Mouse (Mus musculus) midbrain, embryonic 16.5 days (tissue): ENCODE results near the gene BC107364. TPM values are rescaled to one million over a fixed set of nuclear protein-coding genes. Genes with fewer than 3 reads are reported as not detected.
"Not testable (repeated sequence)": the region's sequence is repeated elsewhere in the genome, so short reads cannot be mapped to it uniquely, and the experiment has no call there.

Experiments used
- ATAC-seq: fragments of 200-750 bp; cut with Nextera tagmentation; 2 replicates; pipeline ENCODE4 v1.8.0; 2017; ENCODE audit warnings: moderate TSS enrichment
- H3K27ac ChIP-seq: fragments of 300-500 bp; sonication (generic); 2 replicates; pipeline ENCODE4 v1.5.1; 2014; ENCODE audit warnings: mild to moderate bottlenecking, low read length, mixed read lengths
- H3K27me3 ChIP-seq: fragments of 300-500 bp; sonication (generic); 2 replicates; pipeline ENCODE4 v1.6.1; 2014; ENCODE audit warnings: low read depth, low read length, mixed read lengths; ENCODE audit not compliant: control insufficient read depth, insufficient read depth
- H3K36me3 ChIP-seq: fragments of 300-500 bp; sonication (generic); 2 replicates; pipeline ENCODE4 v1.6.1; 2014; ENCODE audit warnings: mild to moderate bottlenecking, low read length, moderate library complexity, mixed read lengths; ENCODE audit not compliant: control insufficient read depth, insufficient read depth
- H3K4me1 ChIP-seq: fragments of 300-500 bp; sonication (generic); 2 replicates; pipeline ENCODE4 v1.6.1; 2014; ENCODE audit warnings: mild to moderate bottlenecking, low read length, mixed read lengths; ENCODE audit not compliant: control insufficient read depth, insufficient read depth
- H3K4me2 ChIP-seq: fragments of 300-500 bp; sonication (generic); 2 replicates; pipeline ENCODE4 v1.6.1; 2014; ENCODE audit warnings: mild to moderate bottlenecking, low read length, mixed read lengths
- H3K4me3 ChIP-seq: fragments of 300-500 bp; sonication (generic); 2 replicates; pipeline ENCODE4 v1.5.1; 2014; ENCODE audit warnings: low read depth, mild to moderate bottlenecking, low read length, moderate library complexity, mixed read lengths
- H3K9ac ChIP-seq: fragments of 300-500 bp; sonication (generic); 2 replicates; pipeline ENCODE4 v1.6.1; 2014; ENCODE audit warnings: low read depth, low read length, mixed read lengths
- H3K9me3 ChIP-seq: fragments of 300-500 bp; sonication (generic); replicated peaks from 2 replicates; pipeline ENCODE4 v1.6.1; 2014; ENCODE audit warnings: mild to moderate bottlenecking, low read length, mixed read lengths; ENCODE audit not compliant: control insufficient read depth, poor library complexity, severe bottlenecking
- WGBS: fragments of 180-500 bp; shearing (Covaris S2); extraction: QIAGEN DNeasy Blood & Tissue Kit; methylation state at CpG from one replicate; pipeline ENCODE4 v1.1.7; 2014; 5-methylcytosine and 5-hydroxymethylcytosine counted together
- polyA plus RNA-seq: library from polyadenylated mRNA; unstranded; fragments of >200 nt; fragmentation: Nextera tagmentation; extraction: Ambion mirVana; gene quantifications from 2 replicates; pipeline ENCODE4 v1.2.1, GENCODE M21; 2015

The BC107364 gene
- polyA plus RNA-seq, 1 experiment from 2014 or later: not detected

DNA sequence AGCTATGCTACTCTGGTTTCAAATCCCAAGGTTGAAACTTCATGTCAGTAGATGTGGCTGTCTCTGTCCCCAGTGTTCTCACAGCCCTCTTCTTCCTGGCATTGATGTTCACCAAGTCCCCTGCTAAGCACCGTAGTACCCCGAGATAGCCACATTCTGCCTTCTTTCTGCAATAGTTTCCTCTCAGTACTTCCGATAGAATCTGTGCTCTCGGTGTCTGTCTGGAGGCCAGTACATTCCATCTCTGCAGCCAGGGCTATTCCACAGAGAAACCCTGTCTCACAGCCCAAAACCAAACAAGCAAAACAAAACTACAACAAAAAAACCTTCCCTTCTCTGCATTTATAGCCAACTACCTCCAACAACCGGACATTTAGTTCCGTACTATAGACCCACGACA lies 44.1 kb upstream of the BC107364 start:
- Histone ChIP-seq H3K27ac (no peak overlapping the region), H3K4me1 (no peaks in the 10 kb centered on the region; the same call in 1 of the 2 replicates), H3K27me3 (no peaks in the 10 kb centered on the region), H3K4me2 (peak overlapping the region; percentile 83), H3K9ac (no peak overlapping the region), H3K36me3 (no peaks in the 10 kb centered on the region), H3K4me3 (no peak overlapping the region), H3K9me3 (no peaks in the 10 kb centered on the region)
- ATAC-seq: no peak
- WGBS: 62% methylated on average over 7 of the region's 7 CpGs

GRCm38 (mm10) chr3:96495490-96496210 lies 43.5 kb upstream of the BC107364 start:
- H3K9me3 ChIP-seq: no peaks in the 10 kb centered on the region
- H3K27ac ChIP-seq: no peak overlapping the region
- H3K9ac ChIP-seq: no peak overlapping the region
- H3K4me3 ChIP-seq: no peak overlapping the region
- H3K4me1 ChIP-seq: no peaks in the 10 kb centered on the region; the same call in 1 of the 2 replicates
- H3K27me3 ChIP-seq: no peaks in the 10 kb centered on the region
- H3K36me3 ChIP-seq: no peaks in the 10 kb centered on the region
- ATAC-seq: no peak
- no peak overlapping the region for H3K4me2 ChIP-seq
- WGBS: 90% methylated on average over 1 of the region's 1 CpGs

DNA sequence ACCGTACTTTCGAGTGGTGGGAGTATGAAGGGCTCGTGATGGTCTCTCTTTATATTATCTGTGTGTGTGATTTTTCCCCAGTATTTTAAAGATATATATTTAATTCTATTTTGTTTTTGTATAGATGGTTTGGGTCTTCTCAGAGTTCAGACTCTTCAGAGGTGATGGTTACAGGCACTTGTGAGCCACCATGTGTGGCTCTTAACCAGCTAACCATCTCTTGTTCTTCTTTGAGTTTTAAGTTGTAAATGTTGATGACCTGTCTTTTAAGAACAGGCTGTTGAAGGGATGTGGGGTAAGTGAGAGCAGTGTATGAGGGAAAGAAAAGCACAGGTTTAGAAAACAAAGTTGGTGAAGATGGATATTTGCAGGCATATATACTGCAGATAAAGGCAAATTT lies 42.8 kb upstream of the BC107364 start:
- no peak overlapping the region for H3K4me2 ChIP-seq
- H3K9me3 ChIP-seq: no peaks in the 10 kb centered on the region
- no peak overlapping the region for H3K9ac ChIP-seq
- H3K27me3 ChIP-seq: no peaks in the 10 kb centered on the region
- H3K4me3 ChIP-seq: no peak overlapping the region
- no peaks in the 10 kb centered on the region for H3K36me3 ChIP-seq
- WGBS: 96% methylated on average over 3 of the region's 3 CpGs
- H3K4me1 ChIP-seq: no peaks in the 10 kb centered on the region; the same call in 1 of the 2 replicates
- ATAC-seq: no peak
- no peak overlapping the region for H3K27ac ChIP-seq

GRCm38 (mm10) chr3:96494456-96494855 lies 42.4 kb upstream of the BC107364 start:
- H3K9ac ChIP-seq, H3K4me3 ChIP-seq, H3K9me3 ChIP-seq, H3K4me1 ChIP-seq, ATAC-seq, H3K27me3 ChIP-seq, H3K27ac ChIP-seq, H3K4me2 ChIP-seq, H3K36me3 ChIP-seq: not testable (repeated sequence)
- 93% methylated on average over 5 of the region's 11 CpGs for WGBS

- H3K4me2 ChIP-seq, H3K4me1 ChIP-seq, ATAC-seq, H3K9me3 ChIP-seq, H3K4me3 ChIP-seq, H3K36me3 ChIP-seq, H3K9ac ChIP-seq, H3K27me3 ChIP-seq: not testable (repeated sequence)
- peak overlapping the region; percentile 77 for H3K27ac ChIP-seq
- WGBS: 26% methylated on average over 6 of the region's 8 CpGs
Measured at GRCm38 (mm10) chr3:96489636-96490035, 37.5 kb upstream of the BC107364 start.

- not testable (repeated sequence) for H3K4me2 ChIP-seq, H3K36me3 ChIP-seq, H3K27me3 ChIP-seq, H3K4me1 ChIP-seq, H3K9me3 ChIP-seq, H3K9ac ChIP-seq
- Histone ChIP-seq H3K27ac (peak overlapping the region; percentile 81), H3K4me3 (0 out of 2 replicates have a peak overlapping the region, but pooled peaks have one; percentile 20)
- peak; percentile 66 for ATAC-seq
- 0% methylated on average over 9 of the region's 31 CpGs for WGBS
Measured at GRCm38 (mm10) chr3:96488907-96489629, 37.0 kb upstream of the BC107364 start.

DNA sequence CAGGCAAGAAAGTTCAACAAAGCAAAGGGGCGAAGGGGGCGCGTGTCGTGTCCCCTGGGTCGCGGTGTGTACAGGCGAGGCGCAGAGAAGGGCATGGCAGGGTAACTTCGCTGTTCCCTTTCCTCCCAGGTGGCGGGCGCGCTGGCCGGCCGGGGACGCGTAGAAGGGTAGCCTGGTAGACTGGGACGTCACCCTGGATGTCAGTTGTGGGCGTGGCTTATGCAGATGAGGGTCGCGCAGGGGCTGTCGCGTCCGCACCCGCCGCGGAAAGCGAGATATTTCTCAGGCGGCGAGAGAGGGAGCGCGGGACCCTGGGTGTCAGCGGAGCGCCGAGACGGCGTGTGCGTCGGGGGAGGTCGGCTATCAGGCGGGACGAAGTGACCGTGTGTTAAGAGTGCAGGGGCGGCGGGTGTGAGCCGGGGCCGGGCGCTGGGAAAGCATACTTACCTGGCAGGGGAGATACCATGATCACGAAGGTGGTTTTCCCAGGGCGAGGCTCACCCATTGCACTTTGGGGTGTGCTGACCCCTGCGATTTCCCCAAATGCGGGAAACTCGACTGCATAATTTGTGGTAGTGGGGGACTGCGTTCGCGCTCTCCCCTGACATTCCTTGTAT lies 36.3 kb upstream of the BC107364 start:
- H3K27ac ChIP-seq: peak overlapping the region; percentile 77
- peak overlapping the region; percentile 30; the same call in 1 of the 2 replicates for H3K9ac ChIP-seq
- H3K4me2 ChIP-seq: peak overlapping the region; percentile 51
- peak overlapping the region; percentile 30 for H3K4me3 ChIP-seq
- WGBS: no CpG with 5 or more reads among the region's 55 CpGs
- not testable (repeated sequence) for H3K27me3 ChIP-seq, H3K9me3 ChIP-seq, H3K36me3 ChIP-seq, H3K4me1 ChIP-seq
- ATAC-seq: peak; percentile 81

GRCm38 (mm10) chr3:96487596-96488289 lies 35.6 kb upstream of the BC107364 start:
- H3K4me3 ChIP-seq: peak overlapping the region; percentile 30
- H3K27ac ChIP-seq: peak overlapping the region; percentile 77
- no peaks in the 10 kb centered on the region; the same call in 1 of the 2 replicates for H3K27me3 ChIP-seq
- H3K9me3 ChIP-seq: no peaks in the 10 kb centered on the region
- ATAC-seq: no peak
- H3K9ac ChIP-seq: peak overlapping the region; percentile 30; the same call in 1 of the 2 replicates
- no peaks in the 10 kb centered on the region for H3K36me3 ChIP-seq
- H3K4me1 ChIP-seq: peaks cover 3% of the 10 kb centered on the region; the same call in 1 of the 2 replicates
- H3K4me2 ChIP-seq: peak overlapping the region; percentile 51
- WGBS: 4% methylated on average over 24 of the region's 26 CpGs
